Mouse (Mus musculus): ENCODE results near the gene Exoc6b.

DNA sequence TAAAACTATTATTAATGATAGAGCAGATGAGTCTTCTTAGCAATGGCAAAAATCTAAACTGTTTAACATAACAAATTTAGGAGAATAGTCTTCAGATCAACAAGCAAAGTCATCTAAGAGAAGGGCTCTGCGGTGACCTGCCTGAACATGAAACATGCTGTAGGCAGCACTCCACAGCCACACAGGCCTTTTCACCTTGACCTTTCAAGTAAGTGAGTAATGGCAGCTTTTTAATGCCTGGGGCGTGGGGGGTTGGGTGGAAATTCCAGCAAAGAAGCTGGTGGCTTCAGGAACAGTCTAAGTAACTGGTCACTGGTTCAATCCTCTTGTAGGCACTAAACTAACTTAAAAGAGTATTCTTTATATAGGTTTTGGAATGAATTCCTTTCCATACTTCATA lies 58.9 kb downstream of the Exoc6b start:
- TF ChIP-seq CTCF (IDR thresholded peaks at IDR 0.05; ENCODE audit: low read depth, low read length) (no peak), GATA2 (IDR thresholded peaks at IDR 0.05; ENCODE audit: borderline replicate concordance, low read depth, low read length) (no peak), TAL1 (conservative IDR thresholded peaks at IDR 0.05; ENCODE audit: low read depth, low read length) (no peak), GATA1 (IDR thresholded peaks at IDR 0.05; ENCODE audit: borderline replicate concordance, low read length) (no peak)

Measured in G1E (cell line).